Mouse (Mus musculus) stomach, postnatal 0 days (tissue): ENCODE results near the gene Raf1. TPM values are rescaled to one million over a fixed set of nuclear protein-coding genes. Genes with fewer than 3 reads are reported as not detected.

Experiments used
- ATAC-seq: fragments of 200-750 bp; cut with Nextera tagmentation; 2 replicates; pipeline ENCODE4 v1.8.0; 2017; ENCODE audit not compliant: low FRiP score, low TSS enrichment
- DNase-seq: peaks from one replicate; pipeline ENCODE4 v3.0.0-alpha.2; 2016; ENCODE audit warnings: low spot score
- H3K27ac ChIP-seq: fragments of 300-500 bp; sonication (generic); replicated peaks from 2 replicates; pipeline ENCODE4 v1.5.1; 2014; ENCODE audit warnings: mild to moderate bottlenecking, control low read depth
- H3K27me3 ChIP-seq: fragments of 300-500 bp; sonication (generic); 2 replicates; pipeline ENCODE4 v1.6.1; 2014; ENCODE audit warnings: low read length; ENCODE audit not compliant: control insufficient read depth, insufficient read depth
- H3K36me3 ChIP-seq: fragments of 300-500 bp; sonication (generic); 2 replicates; pipeline ENCODE4 v1.6.1; 2014; ENCODE audit warnings: low read length, mixed read lengths; ENCODE audit not compliant: control insufficient read depth, insufficient read depth
- H3K4me1 ChIP-seq: fragments of 300-500 bp; sonication (generic); replicated peaks from 2 replicates; pipeline ENCODE4 v1.6.1; 2014; ENCODE audit warnings: antibody characterized with exemption; ENCODE audit not compliant: control insufficient read depth, insufficient read depth
- H3K4me2 ChIP-seq: fragments of 300-500 bp; sonication (generic); replicated peaks from 2 replicates; pipeline ENCODE4 v1.6.1; 2014; ENCODE audit warnings: low read depth, mild to moderate bottlenecking, control low read depth, moderate library complexity
- H3K4me3 ChIP-seq: fragments of 300-500 bp; sonication (generic); 2 replicates; pipeline ENCODE4 v1.5.1; 2014; ENCODE audit warnings: low read depth, low read length, control low read depth
- H3K9ac ChIP-seq: fragments of 300-500 bp; sonication (generic); 2 replicates; pipeline ENCODE4 v1.6.1; 2014; ENCODE audit warnings: mild to moderate bottlenecking, low read length, control low read depth, mixed read lengths
- H3K9me3 ChIP-seq: fragments of 300-500 bp; sonication (generic); 2 replicates; pipeline ENCODE4 v1.6.1; 2016; ENCODE audit warnings: low read length; ENCODE audit not compliant: control insufficient read depth
- CTCF ChIP-seq: IDR thresholded peaks from 2 replicates; pipeline ENCODE4 v1.5.1; 2016; ENCODE audit warnings: antibody characterized with exemption, low read depth, mild to moderate bottlenecking, moderate library complexity
- EP300 ChIP-seq: optimal IDR thresholded peaks from 2 replicates; pipeline ENCODE3; 2016; ENCODE audit warnings: antibody characterized with exemption
- WGBS: fragments of 180-500 bp; shearing (Covaris S2); extraction: QIAGEN DNeasy Blood & Tissue Kit; methylation state at CpG from one replicate; pipeline ENCODE4 v1.1.7; 2014; 5-methylcytosine and 5-hydroxymethylcytosine counted together
- polyA plus RNA-seq: library from polyadenylated mRNA; unstranded; fragments of >200 nt; fragmentation: Nextera tagmentation; extraction: Ambion mirVana; gene quantifications from 2 replicates; pipeline ENCODE4 v1.2.1, GENCODE M21; 2015

Raf1 gene
- polyA plus RNA-seq, 1 experiment from 2014 or later: 67.1 TPM

DNA sequence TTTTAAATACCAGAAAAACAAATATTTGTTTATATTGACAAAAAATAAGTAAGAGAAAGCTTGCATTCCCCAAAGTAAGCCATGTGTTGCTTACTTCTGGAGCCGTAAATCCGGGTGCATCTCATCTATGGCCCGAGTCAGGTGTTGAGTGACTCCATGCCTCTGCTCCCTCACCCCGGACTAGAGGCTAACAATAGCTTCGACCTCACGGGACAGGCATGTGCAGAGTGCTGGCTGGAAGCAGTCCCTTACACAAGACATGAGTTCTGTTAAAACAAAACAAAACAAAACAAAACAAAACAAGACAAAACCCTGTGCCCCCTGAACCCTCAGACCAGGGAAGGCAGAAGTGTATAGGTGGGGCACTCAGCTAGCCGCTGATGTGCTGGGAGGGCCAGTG lies 18.7 kb upstream of the Raf1 start:
- no peaks in the 10 kb centered on the region for H3K36me3 ChIP-seq
- WGBS: 49% methylated on average over 7 of the region's 7 CpGs
- no peaks in the 10 kb centered on the region for H3K4me1 ChIP-seq
- H3K4me3 ChIP-seq: no peak overlapping the region
- TF ChIP-seq EP300: no peak
- no peak for TF ChIP-seq CTCF
- DNase-seq (no peak), ATAC-seq (0 out of 2 replicates have a peak, but pooled peaks have one; percentile 43)
- H3K9me3 ChIP-seq: no peaks in the 10 kb centered on the region
- H3K27ac ChIP-seq: peak overlapping the region; percentile 45; the same call in 1 of the 2 replicates
- 0 out of 2 replicates have a peak overlapping the region, but pooled peaks have one; percentile 8 for H3K4me2 ChIP-seq
- no peak overlapping the region for H3K9ac ChIP-seq
- H3K27me3 ChIP-seq: no peaks in the 10 kb centered on the region

DNA sequence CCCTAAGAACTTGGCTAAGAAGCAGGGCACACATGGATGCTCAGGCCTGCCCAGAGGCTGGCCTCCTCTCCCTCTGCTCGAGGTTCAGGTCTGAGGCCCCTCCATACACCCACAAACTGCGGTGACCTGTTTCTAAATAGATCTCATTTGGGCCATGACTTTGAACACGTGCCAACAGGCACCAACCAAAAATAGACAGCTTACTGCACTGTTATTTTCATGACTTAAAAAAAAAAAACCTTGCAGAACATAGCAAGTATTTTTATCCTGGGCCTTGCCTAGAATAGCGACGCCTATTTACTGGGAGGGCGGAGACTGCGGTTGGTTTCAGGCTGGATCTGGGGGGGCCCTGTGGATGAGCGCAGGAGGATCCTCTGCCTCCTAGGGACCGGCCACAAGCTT lies 18.0 kb upstream of the Raf1 start:
- H3K4me1 ChIP-seq: no peaks in the 10 kb centered on the region
- H3K27me3 ChIP-seq: no peaks in the 10 kb centered on the region
- H3K4me2 ChIP-seq: 0 out of 2 replicates have a peak overlapping the region, but pooled peaks have one; percentile 8
- H3K36me3 ChIP-seq: no peaks in the 10 kb centered on the region
- no peak overlapping the region for H3K9ac ChIP-seq
- no peak for TF ChIP-seq EP300
- peak; percentile 26 for TF ChIP-seq CTCF
- no peak overlapping the region for H3K4me3 ChIP-seq
- WGBS: 29% methylated on average over 9 of the region's 9 CpGs
- peak overlapping the region; percentile 63; the same call in 1 of the 2 replicates for H3K27ac ChIP-seq
- ATAC-seq (peak; percentile 39; the same call in 1 of the 2 replicates), DNase-seq (peak; percentile 43)
- H3K9me3 ChIP-seq: no peaks in the 10 kb centered on the region

DNA sequence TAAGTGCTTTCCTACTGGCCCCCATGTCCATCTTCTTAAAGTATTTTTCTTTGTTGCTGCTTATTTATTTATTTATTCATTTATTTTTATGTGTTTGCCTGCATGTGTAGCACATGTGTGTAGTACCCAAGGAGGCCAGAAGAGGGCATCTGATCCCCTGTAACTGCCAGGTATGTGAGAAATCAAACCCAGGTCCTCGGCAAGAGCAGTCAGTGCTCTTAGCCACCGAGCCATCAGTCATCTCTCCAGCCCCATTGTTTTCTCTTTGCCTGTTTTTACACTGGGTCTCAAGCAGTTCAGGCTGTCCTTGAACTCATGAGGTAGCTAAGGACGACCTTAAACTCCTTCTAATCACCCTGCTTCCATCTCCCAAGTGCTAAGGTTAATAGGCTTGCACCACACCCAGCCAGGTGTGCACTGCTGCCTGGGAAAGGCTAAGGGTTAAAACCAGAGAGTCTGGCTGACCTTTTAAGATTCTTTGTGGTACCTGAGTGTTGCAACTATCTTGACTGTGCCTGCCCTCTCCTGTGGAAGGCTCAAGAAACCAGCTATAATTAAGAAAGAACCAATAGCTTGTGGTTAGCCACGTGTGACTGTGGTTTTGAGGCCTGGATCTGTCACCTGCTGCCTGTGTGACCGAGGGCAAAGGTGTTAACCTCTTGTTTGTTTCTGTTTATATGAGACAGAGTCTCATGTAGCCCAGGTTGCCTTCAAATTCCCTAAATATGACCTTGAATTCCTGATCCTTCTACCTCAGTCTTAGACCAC lies 16.7 kb upstream of the Raf1 start:
- H3K4me1 ChIP-seq: no peaks in the 10 kb centered on the region

DNA sequence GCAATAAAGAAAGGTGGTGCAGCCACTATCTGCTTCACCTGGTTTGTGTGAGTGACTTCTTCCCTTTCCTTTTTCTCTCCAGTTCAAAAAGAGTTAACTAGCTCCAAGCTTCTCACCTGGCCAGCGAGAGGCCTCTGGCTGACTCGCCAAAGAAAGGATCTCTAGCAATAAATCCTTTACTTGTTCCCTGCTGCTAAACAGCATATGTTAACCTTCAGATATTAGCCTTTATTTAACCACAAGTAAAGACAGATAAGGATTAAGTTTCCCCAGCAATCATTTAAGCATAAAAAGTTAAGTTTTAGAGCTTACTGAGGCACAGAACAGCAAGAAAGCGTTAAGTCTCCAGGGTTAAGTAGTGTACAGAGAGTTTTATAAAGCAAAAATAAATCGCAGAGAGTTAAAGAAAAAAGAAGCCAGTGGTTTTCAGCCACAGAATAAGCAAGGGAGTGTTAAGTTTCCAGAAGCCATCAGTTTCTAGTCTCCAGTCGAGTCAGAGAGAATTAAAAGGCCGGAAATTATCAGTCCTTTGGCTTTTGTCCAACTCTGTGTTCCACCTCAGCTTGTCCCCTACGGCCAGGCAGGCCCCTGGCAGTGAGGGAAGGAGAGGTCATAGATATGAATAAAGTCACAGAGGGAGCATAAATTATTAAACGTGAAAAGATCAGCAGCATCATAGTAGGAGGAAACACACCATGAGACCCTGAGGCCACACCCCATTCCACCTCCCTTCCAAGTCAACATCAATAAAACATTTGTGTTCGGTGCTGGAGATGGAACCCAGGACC lies 15.9 kb upstream of the Raf1 start:
- no peak overlapping the region for H3K4me3 ChIP-seq
- H3K4me2 ChIP-seq: no peak overlapping the region
- no peaks in the 10 kb centered on the region for H3K9me3 ChIP-seq
- ATAC-seq: no peak; the same call in 1 of the 2 replicates
- no peak overlapping the region for H3K9ac ChIP-seq
- WGBS: 37% methylated on average over 9 of the region's 9 CpGs
- H3K4me1 ChIP-seq: no peaks in the 10 kb centered on the region
- no peaks in the 10 kb centered on the region for H3K27me3 ChIP-seq
- H3K36me3 ChIP-seq: no peaks in the 10 kb centered on the region
- no peak for TF ChIP-seq EP300
- no peak for TF ChIP-seq CTCF
- no peak for DNase-seq
- no peak overlapping the region for H3K27ac ChIP-seq

More for the DNA sequence above, 16.7 kb upstream of the Raf1 start:
- Histone ChIP-seq H3K36me3 (no peaks in the 10 kb centered on the region), H3K4me2 (no peak overlapping the region), H3K4me3 (no peak overlapping the region), H3K9me3 (no peaks in the 10 kb centered on the region), H3K9ac (no peak overlapping the region), H3K27me3 (no peaks in the 10 kb centered on the region), H3K27ac (no peak overlapping the region)
- DNase-seq: no peak
- TF ChIP-seq EP300: no peak
- TF ChIP-seq CTCF: peak; percentile 60
- 67% methylated on average over 5 of the region's 5 CpGs for WGBS
- no peak; the same call in 1 of the 2 replicates for ATAC-seq

DNA sequence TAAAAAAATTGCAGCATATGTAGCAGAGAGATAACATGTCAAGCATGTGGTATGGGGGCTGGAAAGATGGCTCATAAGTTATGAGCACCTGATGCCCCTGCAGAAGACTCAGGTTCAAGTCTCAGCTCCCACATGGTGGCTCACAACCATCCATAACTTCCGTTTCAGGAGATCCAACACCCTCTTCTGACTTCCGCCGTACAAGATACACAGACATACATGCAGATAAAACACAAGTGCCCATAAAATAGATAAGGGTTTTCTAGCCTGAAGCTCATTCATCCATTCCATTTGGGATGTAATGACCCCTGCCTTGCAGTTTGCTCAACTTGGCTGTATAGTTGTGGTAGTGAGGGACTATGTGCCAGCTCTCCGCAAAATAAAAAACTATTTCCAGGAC lies 13.7 kb upstream of the Raf1 start:
- Histone ChIP-seq H3K4me3 (no peak overlapping the region), H3K27ac (no peak overlapping the region), H3K36me3 (no peaks in the 10 kb centered on the region), H3K4me1 (no peaks in the 10 kb centered on the region), H3K9me3 (peaks cover 5% of the 10 kb centered on the region; the same call in 1 of the 2 replicates), H3K27me3 (no peaks in the 10 kb centered on the region), H3K4me2 (no peak overlapping the region), H3K9ac (no peak overlapping the region)
- no peak for ATAC-seq
- no peak for TF ChIP-seq CTCF
- TF ChIP-seq EP300: no peak
- no peak for DNase-seq
- WGBS: 82% methylated on average over 4 of the region's 4 CpGs
